Mouse (Mus musculus): ENCODE data around the gene Gm26938. TPM values are rescaled to one million over a fixed set of nuclear protein-coding genes. Genes with fewer than 3 reads are reported as not detected.

The Gm26938 gene
- polyA plus RNA-seq, 1 experiment from 2014 or later, result not detected

- H3K4me3 ChIP-seq (ENCODE audit: low read depth, low read length), result no peak overlapping the region
- 59% methylated on average over 3 of the region's 3 CpGs for WGBS
- ATAC-seq (no peak), DNase-seq (ENCODE audit: low spot score) (no peak)
- H3K4me1 ChIP-seq (ENCODE audit: control insufficient read depth, insufficient read depth, low read length), result peaks cover 35% of the 10 kb centered on the region
- no peaks in the 10 kb centered on the region for H3K36me3 ChIP-seq (ENCODE audit: control insufficient read depth, insufficient read depth, low read length)
- peak overlapping the region; percentile 100 for H3K4me2 ChIP-seq (ENCODE audit: low read length)
- no peaks in the 10 kb centered on the region for H3K9me3 ChIP-seq (replicated peaks; ENCODE audit: control insufficient read depth, low read length)
- H3K27ac ChIP-seq (ENCODE audit: low read depth, low read length), result no peak overlapping the region
- H3K9ac ChIP-seq (ENCODE audit: low read length), result no peak overlapping the region; the same call in 1 of the 2 replicates
- H3K27me3 ChIP-seq (replicated peaks; ENCODE audit: control insufficient read depth, insufficient read depth, low read length), result no peaks in the 10 kb centered on the region
Observed at GRCm38 (mm10) chr5:139792966-139793337, 33.3 kb downstream of the Gm26938 start.

GRCm38 (mm10) chr5:139792159-139792775, 33.9 kb downstream of the Gm26938 start:
- 21% methylated on average over 11 of the region's 11 CpGs for WGBS
- ATAC-seq, result no peak
- Histone ChIP-seq H3K4me3 (ENCODE audit: low read depth, low read length) (peak overlapping the region; percentile 79), H3K27me3 (replicated peaks; ENCODE audit: control insufficient read depth, insufficient read depth, low read length) (no peaks in the 10 kb centered on the region), H3K27ac (ENCODE audit: low read depth, low read length) (no peak overlapping the region), H3K4me2 (ENCODE audit: low read length) (peak overlapping the region; percentile 100), H3K9me3 (replicated peaks; ENCODE audit: control insufficient read depth, low read length) (no peaks in the 10 kb centered on the region), H3K9ac (ENCODE audit: low read length) (peak overlapping the region; percentile 74), H3K4me1 (ENCODE audit: control insufficient read depth, insufficient read depth, low read length) (peaks cover 28% of the 10 kb centered on the region), H3K36me3 (ENCODE audit: control insufficient read depth, insufficient read depth, low read length) (no peaks in the 10 kb centered on the region)
- DNase-seq (ENCODE audit: low spot score), result no peak

GRCm38 (mm10) chr5:139791227-139792158, 34.7 kb downstream of the Gm26938 start, which contains the start of gene Mafk:
Mafk (plus strand) TSS chr5:139791513.
- DNase-seq (ENCODE audit: low spot score), result peak; percentile 91
- Histone ChIP-seq H3K27ac (ENCODE audit: low read depth, low read length) (0 out of 2 replicates have a peak within 1 kb of the TSS, but pooled peaks have one; percentile 33), H3K36me3 (ENCODE audit: control insufficient read depth, insufficient read depth, low read length) (no peaks in the 10 kb centered on the region), H3K9me3 (replicated peaks; ENCODE audit: control insufficient read depth, low read length) (no peaks in the 10 kb centered on the region), H3K4me1 (ENCODE audit: control insufficient read depth, insufficient read depth, low read length) (peaks cover 20% of the 10 kb centered on the region), H3K27me3 (replicated peaks; ENCODE audit: control insufficient read depth, insufficient read depth, low read length) (no peaks in the 10 kb centered on the region), H3K4me3 (ENCODE audit: low read depth, low read length) (peak within 1 kb of the TSS; percentile 79), H3K4me2 (ENCODE audit: low read length) (peak within 1 kb of the TSS; percentile 100), H3K9ac (ENCODE audit: low read length) (peak within 1 kb of the TSS; percentile 74)
- under 1% methylated on average over 77 of the region's 92 CpGs for WGBS
- ATAC-seq, result peak; percentile 93

- DNase-seq (ENCODE audit: low spot score) (no peak), ATAC-seq (no peak)
- WGBS, result 63% methylated on average over 4 of the region's 4 CpGs
- no peak overlapping the region for H3K9ac ChIP-seq (ENCODE audit: low read length)
- H3K4me2 ChIP-seq (ENCODE audit: low read length), result no peak overlapping the region
- no peak overlapping the region for H3K4me3 ChIP-seq (ENCODE audit: low read depth, low read length)
- H3K9me3 ChIP-seq (replicated peaks; ENCODE audit: control insufficient read depth, low read length), result no peaks in the 10 kb centered on the region
- no peaks in the 10 kb centered on the region for H3K27me3 ChIP-seq (replicated peaks; ENCODE audit: control insufficient read depth, insufficient read depth, low read length)
- no peak overlapping the region for H3K27ac ChIP-seq (ENCODE audit: low read depth, low read length)
- peaks cover 15% of the 10 kb centered on the region for H3K4me1 ChIP-seq (ENCODE audit: control insufficient read depth, insufficient read depth, low read length)
- H3K36me3 ChIP-seq (ENCODE audit: control insufficient read depth, insufficient read depth, low read length), result no peaks in the 10 kb centered on the region
Observed at GRCm38 (mm10) chr5:139789466-139789865, 36.7 kb downstream of the Gm26938 start.

GRCm38 (mm10) chr5:139781406-139781805, 44.8 kb downstream of the Gm26938 start:
- no peak for DNase-seq (ENCODE audit: low spot score)
- WGBS, result 88% methylated on average over 8 of the region's 8 CpGs
- Histone ChIP-seq H3K27ac (ENCODE audit: low read depth, low read length) (no peak overlapping the region), H3K4me1 (ENCODE audit: control insufficient read depth, insufficient read depth, low read length) (no peaks in the 10 kb centered on the region), H3K9ac (ENCODE audit: low read length) (no peak overlapping the region), H3K4me3 (ENCODE audit: low read depth, low read length) (no peak overlapping the region), H3K4me2 (ENCODE audit: low read length) (no peak overlapping the region), H3K9me3 (replicated peaks; ENCODE audit: control insufficient read depth, low read length) (no peaks in the 10 kb centered on the region), H3K36me3 (ENCODE audit: control insufficient read depth, insufficient read depth, low read length) (no peaks in the 10 kb centered on the region), H3K27me3 (replicated peaks; ENCODE audit: control insufficient read depth, insufficient read depth, low read length) (no peaks in the 10 kb centered on the region)
- ATAC-seq, result no peak

- Histone ChIP-seq H3K9me3 (replicated peaks; ENCODE audit: control insufficient read depth, low read length) (no peaks in the 10 kb centered on the region), H3K27ac (ENCODE audit: low read depth, low read length) (no peak overlapping the region), H3K9ac (ENCODE audit: low read length) (no peak overlapping the region), H3K4me3 (ENCODE audit: low read depth, low read length) (no peak overlapping the region), H3K36me3 (ENCODE audit: control insufficient read depth, insufficient read depth, low read length) (peaks cover 16% of the 10 kb centered on the region), H3K27me3 (replicated peaks; ENCODE audit: control insufficient read depth, insufficient read depth, low read length) (no peaks in the 10 kb centered on the region), H3K4me1 (ENCODE audit: control insufficient read depth, insufficient read depth, low read length) (peaks cover 5% of the 10 kb centered on the region; the same call in 1 of the 2 replicates), H3K4me2 (ENCODE audit: low read length) (no peak overlapping the region)
- DNase-seq (ENCODE audit: low spot score), result no peak
- 85% methylated on average over 5 of the region's 5 CpGs for whole genome bisulfite sequencing
- ATAC-seq, result no peak
Observed at GRCm38 (mm10) chr5:139776966-139777365, 49.2 kb downstream of the Gm26938 start.

- Histone ChIP-seq H3K4me1 (ENCODE audit: control insufficient read depth, insufficient read depth, low read length) (peaks cover 5% of the 10 kb centered on the region; the same call in 1 of the 2 replicates), H3K4me3 (ENCODE audit: low read depth, low read length) (peak within 1 kb of the TSS; percentile 96), H3K27ac (ENCODE audit: low read depth, low read length) (no peak within 1 kb of the TSS), H3K9me3 (replicated peaks; ENCODE audit: control insufficient read depth, low read length) (no peaks in the 10 kb centered on the region), H3K9ac (ENCODE audit: low read length) (peak within 1 kb of the TSS; percentile 87), H3K36me3 (ENCODE audit: control insufficient read depth, insufficient read depth, low read length) (peaks cover 32% of the 10 kb centered on the region), H3K4me2 (ENCODE audit: low read length) (peak within 1 kb of the TSS; percentile 95), H3K27me3 (replicated peaks; ENCODE audit: control insufficient read depth, insufficient read depth, low read length) (no peaks in the 10 kb centered on the region)
- DNase-seq (ENCODE audit: low spot score) (peak; percentile 98), ATAC-seq (peak; percentile 93)
- under 1% methylated on average over 55 of the region's 55 CpGs for WGBS
Observed at GRCm38 (mm10) chr5:139775216-139775926, 50.8 kb downstream of the Gm26938 start, which contains the start of gene Ints1. Ints1 (minus strand) TSS chr5:139775674.

GRCm38 (mm10) chr5:139768216-139768615, 58.0 kb downstream of the Gm26938 start:
- H3K4me3 ChIP-seq (ENCODE audit: low read depth, low read length), result no peak overlapping the region
- WGBS, result 92% methylated on average over 8 of the region's 8 CpGs
- no peak overlapping the region for H3K27ac ChIP-seq (ENCODE audit: low read depth, low read length)
- ATAC-seq, result no peak
- no peak for DNase-seq (ENCODE audit: low spot score)
- peaks cover 96% of the 10 kb centered on the region for H3K36me3 ChIP-seq (ENCODE audit: control insufficient read depth, insufficient read depth, low read length)
- no peak overlapping the region for H3K4me2 ChIP-seq (ENCODE audit: low read length)
- H3K9me3 ChIP-seq (replicated peaks; ENCODE audit: control insufficient read depth, low read length), result no peaks in the 10 kb centered on the region
- H3K9ac ChIP-seq (ENCODE audit: low read length), result no peak overlapping the region
- no peaks in the 10 kb centered on the region for H3K27me3 ChIP-seq (replicated peaks; ENCODE audit: control insufficient read depth, insufficient read depth, low read length)
- no peaks in the 10 kb centered on the region for H3K4me1 ChIP-seq (ENCODE audit: control insufficient read depth, insufficient read depth, low read length)

All from forebrain, embryonic 14.5 days (tissue).